Mouse (Mus musculus) limb, embryonic 11.5 days (tissue): Measurements from ENCODE around the gene Nupr1l. TPM values are rescaled to one million over a fixed set of nuclear protein-coding genes. Genes with fewer than 3 reads are reported as not detected.
"Not testable (repeated sequence)": the region's sequence is repeated elsewhere in the genome, so short reads cannot be mapped to it uniquely, and the experiment has no call there.

Experiments
- ATAC-seq: fragments of 200-750 bp; cut with Nextera tagmentation; 2 replicates; pipeline ENCODE4 v1.8.0; 2017; ENCODE audit warnings: low read depth; ENCODE audit not compliant: insufficient number of reproducible peaks, low FRiP score, low TSS enrichment
- DNase-seq: peaks from one replicate; pipeline ENCODE4 v3.0.0-alpha.2; 2015; ENCODE audit warnings: low spot score
- H3K27ac ChIP-seq: fragments of 300-500 bp; sonication (generic); replicated peaks from 2 replicates; pipeline ENCODE4 v1.5.1; 2014; ENCODE audit warnings: low read depth, mild to moderate bottlenecking, low read length
- H3K27me3 ChIP-seq: fragments of 300-500 bp; sonication (generic); 2 replicates; pipeline ENCODE4 v1.6.1; 2014; ENCODE audit warnings: mild to moderate bottlenecking, low read length, mixed read lengths; ENCODE audit not compliant: control insufficient read depth, insufficient read depth
- H3K36me3 ChIP-seq: fragments of 300-500 bp; sonication (generic); 2 replicates; pipeline ENCODE4 v1.6.1; 2014; ENCODE audit warnings: mild to moderate bottlenecking, low read length, moderate library complexity, mixed read lengths; ENCODE audit not compliant: control insufficient read depth, insufficient read depth
- H3K4me1 ChIP-seq: fragments of 300-500 bp; sonication (generic); 2 replicates; pipeline ENCODE4 v1.6.1; 2014; ENCODE audit warnings: low read length, mixed read lengths; ENCODE audit not compliant: control insufficient read depth, insufficient read depth
- H3K4me2 ChIP-seq: fragments of 300-500 bp; sonication (generic); 2 replicates; pipeline ENCODE4 v1.6.1; 2014; ENCODE audit warnings: low read depth, mild to moderate bottlenecking, moderate library complexity; ENCODE audit not compliant: severe bottlenecking
- H3K4me3 ChIP-seq: fragments of 300-500 bp; sonication (generic); 2 replicates; pipeline ENCODE4 v1.5.1; 2014; ENCODE audit warnings: low read depth, low read length
- H3K9ac ChIP-seq: fragments of 300-500 bp; sonication (generic); 2 replicates; pipeline ENCODE4 v1.6.1; 2014; ENCODE audit warnings: mild to moderate bottlenecking, low read length
- H3K9me3 ChIP-seq: fragments of 300-500 bp; sonication (generic); 2 replicates; pipeline ENCODE4 v1.6.1; 2016; ENCODE audit warnings: low read length; ENCODE audit not compliant: control insufficient read depth
- WGBS: fragments of 180-500 bp; shearing (Covaris S2); extraction: QIAGEN DNeasy Blood & Tissue Kit; methylation state at CpG from one replicate; pipeline ENCODE4 v1.1.7; 2014; 5-methylcytosine and 5-hydroxymethylcytosine counted together
- polyA plus RNA-seq: library from polyadenylated mRNA; unstranded; fragments of >200 nt; fragmentation: Nextera tagmentation; extraction: Ambion mirVana; gene quantifications from 2 replicates; pipeline ENCODE4 v1.2.1, GENCODE M21; 2014

The Nupr1l gene
- polyA plus RNA-seq, 1 experiment from 2014 or later: 4.9 TPM

DNA sequence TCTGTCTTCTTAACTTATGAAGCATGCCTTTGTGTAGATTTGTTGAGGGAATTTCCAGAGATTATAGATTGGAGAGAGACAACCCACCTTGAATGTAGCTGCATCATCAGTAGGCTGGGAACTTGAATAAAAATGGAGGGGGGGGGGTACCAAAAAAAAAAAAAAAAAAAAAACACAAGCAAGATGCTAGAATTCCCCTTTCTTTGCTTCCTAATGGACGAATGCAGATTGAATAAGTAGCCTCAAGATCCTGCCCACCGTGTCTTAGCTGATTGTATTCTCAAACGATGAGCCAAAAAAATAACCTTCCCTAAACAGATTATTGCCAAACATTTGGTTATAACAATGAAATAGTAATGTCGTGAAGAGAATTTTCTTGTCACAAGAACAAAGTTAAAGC lies 565 bp upstream of the Nupr1l start:
- 0 out of 2 replicates have a peak, but pooled peaks cover 3% of the 10 kb centered on the region for H3K4me1 ChIP-seq
- peak overlapping the region; percentile 86; the same call in 1 of the 2 replicates for H3K9ac ChIP-seq
- ATAC-seq (no peak), DNase-seq (no peak)
- no peaks in the 10 kb centered on the region for H3K9me3 ChIP-seq
- H3K4me2 ChIP-seq: peak overlapping the region; percentile 84
- no peaks in the 10 kb centered on the region for H3K36me3 ChIP-seq
- 41% methylated on average over 4 of the region's 4 CpGs for WGBS
- peak overlapping the region; percentile 67 for H3K4me3 ChIP-seq
- peak overlapping the region; percentile 63 for H3K27ac ChIP-seq
- H3K27me3 ChIP-seq: no peaks in the 10 kb centered on the region

DNA sequence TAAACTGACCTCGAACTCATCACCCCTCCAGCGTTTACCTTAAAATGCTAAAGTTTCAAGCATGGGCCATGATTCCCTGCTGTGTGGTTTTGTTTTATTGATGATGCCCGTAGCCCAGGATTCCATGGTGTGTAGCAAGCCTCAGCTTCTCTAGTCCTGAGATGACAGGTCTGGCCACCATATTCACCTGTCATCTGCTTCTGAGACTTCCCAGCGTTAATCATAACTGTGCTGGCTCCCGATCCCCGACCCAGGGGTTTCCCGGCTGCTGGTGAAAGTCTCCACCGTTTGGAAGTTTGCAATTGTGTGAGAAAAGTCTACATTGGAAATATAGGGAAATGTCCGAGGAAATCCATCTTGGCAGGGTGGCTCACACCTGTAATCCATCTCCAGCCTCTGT lies 807 bp downstream of the Nupr1l start:
- no peak overlapping the region for H3K27ac ChIP-seq
- ATAC-seq: no peak
- H3K9me3 ChIP-seq: no peaks in the 10 kb centered on the region
- peak overlapping the region; percentile 67 for H3K4me3 ChIP-seq
- H3K9ac ChIP-seq: no peak overlapping the region; the same call in 1 of the 2 replicates
- H3K27me3 ChIP-seq: no peaks in the 10 kb centered on the region
- DNase-seq: no peak
- H3K36me3 ChIP-seq: no peaks in the 10 kb centered on the region
- peak overlapping the region; percentile 84 for H3K4me2 ChIP-seq
- 71% methylated on average over 9 of the region's 9 CpGs for WGBS
- 0 out of 2 replicates have a peak, but pooled peaks cover 3% of the 10 kb centered on the region for H3K4me1 ChIP-seq

DNA sequence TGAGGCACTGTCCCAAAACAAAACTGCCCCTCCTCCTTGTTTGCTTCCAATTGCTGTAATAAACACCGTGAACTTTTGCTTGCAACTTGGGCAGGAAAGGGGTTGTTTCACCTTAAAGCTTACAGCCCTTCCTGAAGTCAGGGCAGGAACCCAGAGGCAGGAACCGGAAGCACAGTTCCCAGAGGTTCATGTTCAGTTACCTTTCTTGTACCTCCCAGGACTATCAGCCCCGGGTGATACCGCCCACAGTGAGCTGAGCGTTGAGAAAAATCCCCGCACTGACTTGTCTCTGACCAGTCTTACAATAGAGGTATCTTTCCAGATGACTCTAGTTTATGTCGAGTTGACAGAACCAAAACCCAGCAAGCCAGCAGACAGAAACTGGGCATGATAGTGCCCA lies 1.3 kb downstream of the Nupr1l start:
- H3K36me3 ChIP-seq: no peaks in the 10 kb centered on the region
- no peaks in the 10 kb centered on the region for H3K27me3 ChIP-seq
- no peak overlapping the region for H3K4me2 ChIP-seq
- no peak for DNase-seq
- H3K4me3 ChIP-seq: no peak overlapping the region
- no peak overlapping the region for H3K27ac ChIP-seq
- 79% methylated on average over 7 of the region's 7 CpGs for WGBS
- 0 out of 2 replicates have a peak, but pooled peaks cover 3% of the 10 kb centered on the region for H3K4me1 ChIP-seq
- no peak overlapping the region for H3K9ac ChIP-seq
- no peak for ATAC-seq
- H3K9me3 ChIP-seq: no peaks in the 10 kb centered on the region

DNA sequence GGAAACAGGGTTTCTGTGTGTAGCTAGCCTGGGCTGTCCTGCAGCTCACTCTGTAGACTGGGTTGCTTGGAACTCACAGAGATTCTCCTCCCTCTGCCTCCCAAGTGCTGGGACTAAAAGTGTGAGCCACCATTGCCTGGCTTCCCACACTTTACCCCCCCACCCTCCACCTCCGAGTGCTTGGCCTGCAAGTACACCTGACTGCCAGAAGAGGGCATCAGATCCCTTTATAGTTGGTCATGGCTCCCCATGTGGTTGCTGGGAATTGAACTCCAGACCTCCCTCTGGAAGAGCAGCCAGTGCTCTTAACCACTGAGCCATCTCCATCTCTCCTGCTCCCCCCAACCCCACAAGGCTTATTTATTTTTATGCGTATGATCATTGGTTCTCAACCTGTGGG lies 5.7 kb downstream of the Nupr1l start:
- H3K4me2 ChIP-seq: no peak overlapping the region
- H3K9ac ChIP-seq: no peak overlapping the region
- H3K9me3 ChIP-seq: no peaks in the 10 kb centered on the region
- H3K36me3 ChIP-seq: no peaks in the 10 kb centered on the region
- WGBS: 31% methylated on average over 2 of the region's 2 CpGs
- ATAC-seq: no peak
- H3K4me3 ChIP-seq: no peak overlapping the region
- H3K27ac ChIP-seq: no peak overlapping the region
- no peaks in the 10 kb centered on the region for H3K4me1 ChIP-seq
- peak; percentile 28 for DNase-seq
- H3K27me3 ChIP-seq: no peaks in the 10 kb centered on the region

DNA sequence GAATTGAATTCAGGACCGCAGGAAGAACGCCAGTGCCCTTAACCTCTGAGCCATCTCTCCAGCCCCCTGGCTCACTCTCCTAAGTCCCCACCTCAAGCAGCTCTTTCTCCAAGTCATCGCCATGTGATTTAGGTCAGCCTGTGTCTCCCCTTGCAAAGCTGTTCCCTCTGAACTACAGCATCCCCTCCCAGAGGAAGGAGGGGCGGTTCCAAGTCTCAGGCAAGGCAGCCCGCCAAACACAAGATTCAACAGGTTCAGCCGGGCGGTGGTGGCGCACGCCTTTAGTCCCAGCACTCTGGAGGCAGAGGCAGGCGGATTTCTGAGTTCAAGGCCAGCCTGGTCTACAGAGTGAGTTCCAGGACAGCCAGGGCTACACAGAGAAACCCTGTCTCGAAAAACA lies 7.2 kb downstream of the Nupr1l start:
- not testable (repeated sequence) for H3K4me2 ChIP-seq, H3K9ac ChIP-seq, ATAC-seq, H3K27ac ChIP-seq, H3K4me3 ChIP-seq, H3K9me3 ChIP-seq, DNase-seq, H3K27me3 ChIP-seq, H3K36me3 ChIP-seq, H3K4me1 ChIP-seq
- 85% methylated on average over 11 of the region's 11 CpGs for WGBS

DNA sequence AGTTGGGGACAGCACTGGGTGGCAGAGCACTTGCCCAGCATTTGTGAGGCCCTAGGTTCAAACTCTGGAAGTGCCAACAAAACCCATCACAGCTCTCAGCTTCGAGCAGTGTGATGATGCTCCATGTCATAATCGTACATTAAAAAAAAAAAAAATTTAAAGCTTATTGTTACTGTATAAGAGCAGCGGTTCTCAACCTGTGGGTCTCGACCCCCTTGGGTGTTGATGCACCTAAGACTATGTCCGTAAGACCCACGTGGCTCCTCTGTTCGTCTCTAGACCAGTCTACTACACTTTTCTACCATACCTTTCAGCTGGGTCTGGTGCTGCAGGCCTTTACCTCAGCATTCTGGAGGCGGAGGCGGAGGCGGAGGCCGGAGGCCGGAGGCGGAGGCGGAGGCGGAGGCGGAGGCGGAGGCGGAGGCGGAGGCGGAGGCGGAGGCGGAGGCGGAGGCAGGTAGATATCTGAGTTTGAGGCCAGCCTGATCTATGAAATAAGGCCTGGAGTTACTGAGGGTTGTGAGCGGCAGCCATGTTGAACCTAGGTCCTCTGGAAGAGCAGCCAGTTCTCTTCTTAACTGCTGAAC lies 9.8 kb downstream of the Nupr1l start:
- no peaks in the 10 kb centered on the region for H3K4me1 ChIP-seq
- DNase-seq (no peak), ATAC-seq (no peak)
- no peak overlapping the region for H3K9ac ChIP-seq
- no peak overlapping the region for H3K27ac ChIP-seq
- WGBS: 88% methylated on average over 24 of the region's 24 CpGs
- no peak overlapping the region for H3K4me2 ChIP-seq
- no peak overlapping the region for H3K4me3 ChIP-seq
- H3K27me3 ChIP-seq: no peaks in the 10 kb centered on the region
- no peaks in the 10 kb centered on the region for H3K36me3 ChIP-seq
- H3K9me3 ChIP-seq: no peaks in the 10 kb centered on the region

DNA sequence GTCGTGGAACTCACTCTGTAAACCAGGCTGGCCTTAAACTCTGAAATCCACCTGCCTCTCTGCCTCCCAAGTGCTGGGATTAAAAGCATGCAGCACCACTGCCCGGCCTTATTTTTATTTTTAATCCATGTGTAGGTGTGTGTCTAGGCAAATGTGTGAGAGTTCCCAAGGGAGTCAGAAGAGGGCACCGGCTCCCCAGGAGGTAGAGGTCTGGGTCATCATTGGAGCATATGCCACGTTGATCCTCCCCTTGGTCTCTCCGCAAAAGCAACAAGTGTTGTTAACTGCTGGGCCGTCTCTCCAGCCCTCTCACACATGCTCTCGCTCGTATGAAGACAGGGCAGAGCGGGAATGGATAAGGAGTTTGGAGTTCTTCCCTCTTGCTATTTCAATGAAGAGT lies 10.4 kb downstream of the Nupr1l start:
- WGBS: 76% methylated on average over 9 of the region's 9 CpGs
- no peak for ATAC-seq

DNA sequence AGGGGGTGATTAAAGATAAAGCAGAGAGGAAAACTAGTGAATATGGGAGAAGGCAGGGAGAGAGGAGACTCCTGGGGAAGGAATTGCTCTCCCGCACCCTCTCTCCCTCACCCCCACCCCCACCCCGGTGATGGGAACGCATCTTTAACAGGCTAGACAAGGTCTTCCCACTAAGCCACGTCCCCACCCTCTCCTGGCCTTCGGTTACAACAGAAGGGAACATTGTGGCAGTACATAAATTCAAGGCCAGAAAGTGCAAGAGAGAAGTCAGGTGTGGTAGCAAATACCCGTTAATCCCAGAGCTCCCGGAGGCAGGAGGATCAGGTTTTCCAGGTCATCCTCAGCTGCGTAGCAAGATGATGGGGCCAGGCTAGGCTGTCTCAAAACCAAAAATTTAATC lies 11.0 kb downstream of the Nupr1l start:
- no peaks in the 10 kb centered on the region for H3K4me1 ChIP-seq
- H3K9ac ChIP-seq: no peak overlapping the region
- no peaks in the 10 kb centered on the region for H3K36me3 ChIP-seq
- DNase-seq: no peak
- H3K27ac ChIP-seq: no peak overlapping the region
- H3K4me3 ChIP-seq: no peak overlapping the region
- H3K27me3 ChIP-seq: no peaks in the 10 kb centered on the region
- ATAC-seq: no peak
- no peak overlapping the region for H3K4me2 ChIP-seq
- WGBS: 71% methylated on average over 8 of the region's 8 CpGs
- H3K9me3 ChIP-seq: no peaks in the 10 kb centered on the region

More for the DNA sequence above, 10.4 kb downstream of the Nupr1l start:
- H3K9ac ChIP-seq: no peak overlapping the region
- H3K4me2 ChIP-seq: no peak overlapping the region
- no peaks in the 10 kb centered on the region for H3K4me1 ChIP-seq
- no peak overlapping the region for H3K4me3 ChIP-seq
- no peaks in the 10 kb centered on the region for H3K9me3 ChIP-seq
- H3K27ac ChIP-seq: no peak overlapping the region
- no peak for DNase-seq
- H3K27me3 ChIP-seq: no peaks in the 10 kb centered on the region
- H3K36me3 ChIP-seq: no peaks in the 10 kb centered on the region

DNA sequence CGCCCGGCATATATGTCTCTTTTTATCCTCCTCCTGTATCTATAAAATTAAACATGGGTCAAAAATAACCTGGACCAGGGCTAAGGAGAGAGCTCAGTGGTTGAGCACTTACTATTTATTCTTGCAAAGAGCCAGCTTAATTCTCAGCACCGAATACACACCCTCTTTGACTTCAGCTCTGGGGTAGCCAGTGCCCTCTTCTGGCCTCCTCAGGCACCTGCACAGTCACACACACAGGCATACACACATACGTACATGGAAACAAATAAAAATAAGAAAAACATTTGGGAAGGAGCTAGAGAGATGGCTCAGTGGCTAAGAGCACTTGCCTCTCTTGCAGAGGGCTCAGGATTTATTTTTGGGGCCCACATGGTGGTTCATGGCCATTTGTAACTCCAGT lies 13.6 kb downstream of the Nupr1l start:
- ATAC-seq: no peak
- no peaks in the 10 kb centered on the region for H3K9me3 ChIP-seq
- no peak overlapping the region for H3K9ac ChIP-seq
- DNase-seq: no peak
- no peaks in the 10 kb centered on the region for H3K27me3 ChIP-seq
- H3K4me2 ChIP-seq: no peak overlapping the region
- 91% methylated on average over 4 of the region's 4 CpGs for WGBS
- H3K36me3 ChIP-seq: no peaks in the 10 kb centered on the region
- H3K4me3 ChIP-seq: no peak overlapping the region
- no peak overlapping the region for H3K27ac ChIP-seq
- no peaks in the 10 kb centered on the region for H3K4me1 ChIP-seq
